Mouse (Mus musculus) lung, embryonic 14.5 days (tissue): ENCODE measurements around the gene Myadml2. TPM values are rescaled to one million over a fixed set of nuclear protein-coding genes. Genes with fewer than 3 reads are reported as not detected.

ENCODE experiments used
- ATAC-seq: fragments of 200-750 bp; cut with Nextera tagmentation; 2 replicates; pipeline ENCODE4 v1.8.0; 2017; ENCODE audit warnings: mild to moderate bottlenecking, moderate TSS enrichment, moderate library complexity; ENCODE audit not compliant: insufficient read depth
- DNase-seq: peaks from one replicate; pipeline ENCODE4 v3.0.0-alpha.2; 2015
- H3K27ac ChIP-seq: fragments of 300-500 bp; sonication (generic); 2 replicates; pipeline ENCODE4 v1.5.1; 2014; ENCODE audit warnings: low read depth, mild to moderate bottlenecking, moderate library complexity
- H3K27me3 ChIP-seq: fragments of 300-500 bp; sonication (generic); 2 replicates; pipeline ENCODE4 v1.6.1; 2014; ENCODE audit warnings: low read length, control low read depth; ENCODE audit not compliant: insufficient read depth
- H3K36me3 ChIP-seq: fragments of 300-500 bp; sonication (generic); 2 replicates; pipeline ENCODE4 v1.6.1; 2014; ENCODE audit warnings: control low read depth; ENCODE audit not compliant: insufficient read depth
- H3K4me1 ChIP-seq: fragments of 300-500 bp; sonication (generic); 2 replicates; pipeline ENCODE4 v1.6.1; 2014; ENCODE audit warnings: antibody characterized with exemption, control low read depth; ENCODE audit not compliant: insufficient read depth
- H3K4me2 ChIP-seq: fragments of 300-500 bp; sonication (generic); 2 replicates; pipeline ENCODE4 v1.6.1; 2014; ENCODE audit warnings: mild to moderate bottlenecking
- H3K4me3 ChIP-seq: fragments of 300-500 bp; sonication (generic); 2 replicates; pipeline ENCODE4 v1.5.1; 2014; ENCODE audit warnings: low read depth, low read length
- H3K9ac ChIP-seq: fragments of 300-500 bp; sonication (generic); 2 replicates; pipeline ENCODE4 v1.6.1; 2014
- H3K9me3 ChIP-seq: fragments of 300-500 bp; sonication (generic); 2 replicates; pipeline ENCODE4 v1.6.1; 2016; ENCODE audit warnings: low read depth, low read length, control low read depth
- CTCF ChIP-seq: IDR thresholded peaks from 2 replicates; pipeline ENCODE4 v1.5.1; 2016; ENCODE audit warnings: antibody characterized with exemption, low read depth
- WGBS: fragments of 180-500 bp; shearing (Covaris S2); extraction: QIAGEN DNeasy Blood & Tissue Kit; methylation state at CpG from one replicate; pipeline ENCODE4 v1.1.7; 2014; 5-methylcytosine and 5-hydroxymethylcytosine counted together
- polyA plus RNA-seq: library from polyadenylated mRNA; unstranded; fragments of >200 nt; fragmentation: Nextera tagmentation; extraction: Ambion mirVana; gene quantifications from 2 replicates; pipeline ENCODE4 v1.2.1, GENCODE M21; 2014

The Myadml2 gene
- polyA plus RNA-seq, 1 experiment from 2014 or later, result not detected

- H3K4me1 ChIP-seq, result peaks cover 7% of the 10 kb centered on the region
- DNase-seq (no peak), ATAC-seq (peak; percentile 19)
- H3K9me3 ChIP-seq, result no peaks in the 10 kb centered on the region
- 37% methylated on average over 12 of the region's 12 CpGs for WGBS
- peak overlapping the region; percentile 98 for H3K4me2 ChIP-seq
- H3K9ac ChIP-seq, result peak overlapping the region; percentile 72
- TF ChIP-seq CTCF, result no peak
- peak overlapping the region; percentile 88 for H3K27ac ChIP-seq
- H3K27me3 ChIP-seq, result no peaks in the 10 kb centered on the region
- peak overlapping the region; percentile 70 for H3K4me3 ChIP-seq
- H3K36me3 ChIP-seq, result peaks cover 18% of the 10 kb centered on the region
Measured at GRCm38 (mm10) chr11:120673594-120674122, 25.7 kb upstream of the Myadml2 start.

DNA sequence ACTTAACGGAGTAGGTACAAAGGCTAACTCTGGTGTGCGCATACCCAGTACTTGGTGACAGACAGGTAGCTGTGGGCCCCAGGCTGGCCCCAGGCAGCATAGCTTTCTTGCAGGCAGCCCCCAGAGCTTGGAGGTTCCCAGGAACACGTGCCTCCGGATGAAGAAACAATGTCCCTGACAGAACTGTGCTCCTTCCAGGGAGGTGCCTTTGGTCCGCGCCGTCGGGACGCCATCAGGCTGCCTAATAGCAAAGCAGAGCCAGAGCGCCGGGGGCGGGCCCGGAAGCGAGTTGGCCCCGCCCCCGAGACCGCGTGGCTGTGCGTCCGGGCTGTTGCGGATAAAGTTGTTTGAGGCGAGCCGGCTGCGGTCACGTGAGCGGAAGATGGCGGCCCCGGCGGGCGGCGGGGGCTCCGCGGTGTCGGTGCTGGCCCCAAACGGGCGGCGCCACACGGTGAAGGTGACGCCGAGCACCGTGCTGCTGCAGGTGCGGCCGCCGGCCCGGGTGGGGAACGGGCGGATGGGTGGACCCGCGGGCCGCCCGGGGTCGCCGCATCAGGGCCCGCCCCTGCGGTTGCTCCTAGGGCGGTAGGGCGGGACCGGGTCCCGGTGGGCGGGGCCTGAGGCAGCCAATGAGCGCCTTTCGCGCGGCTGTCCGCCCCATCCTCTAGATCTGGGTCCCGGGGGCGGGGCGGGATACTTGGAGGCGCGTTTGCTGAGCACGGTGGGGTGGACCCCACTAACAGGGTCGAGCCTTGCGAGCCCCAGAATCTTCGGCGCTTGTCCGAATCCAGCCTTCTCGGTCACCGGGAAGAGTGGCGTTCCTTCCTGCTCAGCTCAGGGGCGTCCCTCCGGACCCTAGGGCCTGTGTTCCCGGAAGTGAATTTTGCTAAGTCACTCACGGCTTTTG lies 25.0 kb upstream of the Myadml2 start, which contains the start of gene Aspscr1:
Gene Aspscr1 (plus strand): TSS at position 287 of the 907 bp plus-strand sequence.
- peaks cover 11% of the 10 kb centered on the region; the same call in 1 of the 2 replicates for H3K36me3 ChIP-seq
- under 1% methylated on average over 82 of the region's 83 CpGs for WGBS
- no peaks in the 10 kb centered on the region for H3K9me3 ChIP-seq
- peak within 1 kb of the TSS; percentile 88 for H3K27ac ChIP-seq
- ATAC-seq, result peak; percentile 96
- peak within 1 kb of the TSS; percentile 72 for H3K9ac ChIP-seq
- 0 out of 2 replicates have a peak, but pooled peaks have one; percentile 3 for TF ChIP-seq CTCF
- H3K4me1 ChIP-seq, result peaks cover 7% of the 10 kb centered on the region
- no peaks in the 10 kb centered on the region for H3K27me3 ChIP-seq
- H3K4me2 ChIP-seq, result peak within 1 kb of the TSS; percentile 98
- peak; percentile 98 for DNase-seq
- peak within 1 kb of the TSS; percentile 70 for H3K4me3 ChIP-seq

DNA sequence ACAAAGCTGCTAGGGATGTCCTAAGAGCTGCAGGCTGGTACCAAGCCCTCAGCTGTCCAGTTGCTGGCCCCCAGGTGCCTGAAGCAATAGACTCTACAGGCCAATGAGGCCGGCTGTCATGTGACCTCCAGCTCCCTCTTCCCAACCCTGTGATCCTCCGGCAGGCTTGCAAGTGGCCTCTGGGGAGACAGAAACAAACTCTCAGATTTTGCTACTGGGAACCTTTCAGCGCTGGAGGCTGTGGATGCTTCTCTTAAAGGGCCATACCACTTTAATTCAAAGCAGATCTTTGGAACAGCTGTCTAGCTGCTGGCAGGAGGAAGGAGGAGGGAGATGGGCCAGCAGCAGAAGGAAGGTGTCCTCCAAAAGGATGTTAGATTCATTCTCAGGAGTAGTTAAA lies 18.7 kb upstream of the Myadml2 start:
- H3K27ac ChIP-seq, result no peak overlapping the region
- peaks cover 13% of the 10 kb centered on the region for H3K27me3 ChIP-seq
- H3K9ac ChIP-seq, result no peak overlapping the region
- no peak for TF ChIP-seq CTCF
- no peaks in the 10 kb centered on the region for H3K36me3 ChIP-seq
- WGBS, result 4% methylated on average over 3 of the region's 3 CpGs
- H3K4me2 ChIP-seq, result no peak overlapping the region
- DNase-seq (no peak), ATAC-seq (no peak)
- H3K4me3 ChIP-seq, result no peak overlapping the region
- H3K4me1 ChIP-seq, result no peaks in the 10 kb centered on the region
- H3K9me3 ChIP-seq, result no peaks in the 10 kb centered on the region

GRCm38 (mm10) chr11:120665406-120665805 lies 17.4 kb upstream of the Myadml2 start:
- DNase-seq (peak; percentile 73), ATAC-seq (peak; percentile 75)
- Histone ChIP-seq H3K9me3 (no peaks in the 10 kb centered on the region), H3K27ac (no peak overlapping the region), H3K4me3 (no peak overlapping the region), H3K9ac (no peak overlapping the region), H3K4me1 (0 out of 2 replicates have a peak, but pooled peaks cover 2% of the 10 kb centered on the region), H3K27me3 (peaks cover 25% of the 10 kb centered on the region), H3K36me3 (no peaks in the 10 kb centered on the region), H3K4me2 (no peak overlapping the region)
- no peak for TF ChIP-seq CTCF
- 61% methylated on average over 3 of the region's 3 CpGs for WGBS

DNA sequence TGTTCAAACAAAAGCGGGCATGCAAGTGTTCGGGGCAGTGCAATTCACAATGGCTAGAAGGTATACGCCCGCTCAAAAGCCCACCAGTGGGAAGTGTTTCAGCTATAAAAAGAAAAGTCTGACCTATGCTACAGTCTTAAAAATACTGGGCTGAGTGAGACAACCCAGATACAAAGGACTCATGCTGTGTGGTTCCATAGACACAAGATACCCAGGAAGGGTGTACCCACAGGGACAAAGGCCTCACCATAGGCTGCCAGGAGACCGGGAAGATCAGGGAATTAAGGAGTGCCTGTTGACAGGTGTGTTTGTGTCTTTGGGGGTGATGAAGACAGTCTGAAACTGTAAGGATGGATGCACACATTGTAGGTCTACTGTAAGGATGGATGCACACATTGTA lies 15.8 kb upstream of the Myadml2 start:
- ATAC-seq (no peak), DNase-seq (no peak)
- peaks cover 7% of the 10 kb centered on the region; the same call in 1 of the 2 replicates for H3K4me1 ChIP-seq
- TF ChIP-seq CTCF, result no peak
- peaks cover 42% of the 10 kb centered on the region for H3K27me3 ChIP-seq
- no peak overlapping the region for H3K4me2 ChIP-seq
- H3K27ac ChIP-seq, result no peak overlapping the region
- 84% methylated on average over 5 of the region's 5 CpGs for WGBS
- H3K4me3 ChIP-seq, result no peak overlapping the region
- no peaks in the 10 kb centered on the region for H3K9me3 ChIP-seq
- H3K36me3 ChIP-seq, result no peaks in the 10 kb centered on the region
- no peak overlapping the region for H3K9ac ChIP-seq

GRCm38 (mm10) chr11:120662759-120663158 lies 14.8 kb upstream of the Myadml2 start:
- WGBS, result 61% methylated on average over 6 of the region's 6 CpGs
- ATAC-seq, result no peak
- TF ChIP-seq CTCF, result no peak

DNA sequence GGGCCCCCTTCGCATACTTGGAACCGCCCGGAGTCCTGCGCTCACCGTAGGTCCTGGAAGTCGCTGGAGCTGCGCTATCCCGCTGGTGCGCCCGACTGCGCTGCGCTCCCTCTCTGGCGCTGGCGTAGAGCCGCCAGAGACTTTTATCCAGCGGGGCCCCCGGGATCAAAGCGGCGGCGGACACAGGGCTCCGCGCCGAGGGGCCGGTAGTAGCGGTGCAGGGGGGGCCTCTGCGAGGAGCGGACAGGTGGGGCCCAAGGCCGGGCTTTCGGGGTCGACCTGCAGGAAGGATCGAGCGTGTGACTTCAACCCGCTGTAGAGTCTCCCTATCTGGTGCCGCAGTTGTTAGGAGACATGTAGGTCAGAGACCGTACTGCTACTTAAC lies 13.1 kb upstream of the Myadml2 start, which contains the start of gene Notum:
Gene Notum (minus strand): TSS at position 100 of the 385 bp plus-strand sequence.
- peak; percentile 29; the same call in 1 of the 2 replicates for ATAC-seq
- no peak for TF ChIP-seq CTCF
- Histone ChIP-seq H3K27ac (no peak within 1 kb of the TSS), H3K36me3 (no peaks in the 10 kb centered on the region), H3K4me2 (peak within 1 kb of the TSS; percentile 72), H3K27me3 (peaks cover 58% of the 10 kb centered on the region), H3K9me3 (no peaks in the 10 kb centered on the region), H3K9ac (peak within 1 kb of the TSS; percentile 43), H3K4me1 (peaks cover 7% of the 10 kb centered on the region; the same call in 1 of the 2 replicates), H3K4me3 (peak within 1 kb of the TSS; percentile 47)
- peak; percentile 42 for DNase-seq
- under 1% methylated on average over 35 of the region's 35 CpGs for WGBS

More at GRCm38 (mm10) chr11:120662759-120663158, 14.8 kb upstream of the Myadml2 start:
- Histone ChIP-seq H3K4me1 (peaks cover 7% of the 10 kb centered on the region; the same call in 1 of the 2 replicates), H3K9ac (no peak overlapping the region), H3K9me3 (no peaks in the 10 kb centered on the region), H3K27ac (no peak overlapping the region), H3K4me3 (no peak overlapping the region), H3K36me3 (no peaks in the 10 kb centered on the region), H3K27me3 (peaks cover 51% of the 10 kb centered on the region), H3K4me2 (no peak overlapping the region)
- DNase-seq, result no peak
